Mouse (Mus musculus): ENCODE measurements at regions not wholly inside any gene's neighbourhood (a gene's known extent, or its start where the extent isn't known, plus 50 kb on each side); places are given as distances from the start of the nearest gene placed in this dataset.

- TF ChIP-seq GATA1 (IDR thresholded peaks at IDR 0.05; ENCODE audit: low read length) (no peak), TAL1 (IDR thresholded peaks at IDR 0.05; ENCODE audit: low read length) (no peak)
Measured at GRCm38 (mm10) chr4:131558513-131558912, 279.6 kb downstream of the Ptpru start.

All from erythroblast, embryonic 14.5 days (primary cell).